Mouse (Mus musculus) midbrain, embryonic 16.5 days (tissue): ENCODE data around the gene Krt34. TPM values are rescaled to one million over a fixed set of nuclear protein-coding genes. Genes with fewer than 3 reads are reported as not detected.

Experiments
- ATAC-seq: fragments of 200-750 bp; cut with Nextera tagmentation; 2 replicates; pipeline ENCODE4 v1.8.0; 2017; ENCODE audit warnings: moderate TSS enrichment
- H3K27ac ChIP-seq: fragments of 300-500 bp; sonication (generic); 2 replicates; pipeline ENCODE4 v1.5.1; 2014; ENCODE audit warnings: mild to moderate bottlenecking, low read length, mixed read lengths
- H3K27me3 ChIP-seq: fragments of 300-500 bp; sonication (generic); 2 replicates; pipeline ENCODE4 v1.6.1; 2014; ENCODE audit warnings: low read depth, low read length, mixed read lengths; ENCODE audit not compliant: control insufficient read depth, insufficient read depth
- H3K36me3 ChIP-seq: fragments of 300-500 bp; sonication (generic); 2 replicates; pipeline ENCODE4 v1.6.1; 2014; ENCODE audit warnings: mild to moderate bottlenecking, low read length, moderate library complexity, mixed read lengths; ENCODE audit not compliant: control insufficient read depth, insufficient read depth
- H3K4me1 ChIP-seq: fragments of 300-500 bp; sonication (generic); 2 replicates; pipeline ENCODE4 v1.6.1; 2014; ENCODE audit warnings: mild to moderate bottlenecking, low read length, mixed read lengths; ENCODE audit not compliant: control insufficient read depth, insufficient read depth
- H3K4me2 ChIP-seq: fragments of 300-500 bp; sonication (generic); 2 replicates; pipeline ENCODE4 v1.6.1; 2014; ENCODE audit warnings: mild to moderate bottlenecking, low read length, mixed read lengths
- H3K4me3 ChIP-seq: fragments of 300-500 bp; sonication (generic); 2 replicates; pipeline ENCODE4 v1.5.1; 2014; ENCODE audit warnings: low read depth, mild to moderate bottlenecking, low read length, moderate library complexity, mixed read lengths
- H3K9ac ChIP-seq: fragments of 300-500 bp; sonication (generic); 2 replicates; pipeline ENCODE4 v1.6.1; 2014; ENCODE audit warnings: low read depth, low read length, mixed read lengths
- H3K9me3 ChIP-seq: fragments of 300-500 bp; sonication (generic); replicated peaks from 2 replicates; pipeline ENCODE4 v1.6.1; 2014; ENCODE audit warnings: mild to moderate bottlenecking, low read length, mixed read lengths; ENCODE audit not compliant: control insufficient read depth, poor library complexity, severe bottlenecking
- WGBS: fragments of 180-500 bp; shearing (Covaris S2); extraction: QIAGEN DNeasy Blood & Tissue Kit; methylation state at CpG from one replicate; pipeline ENCODE4 v1.1.7; 2014; 5-methylcytosine and 5-hydroxymethylcytosine counted together
- polyA plus RNA-seq: library from polyadenylated mRNA; unstranded; fragments of >200 nt; fragmentation: Nextera tagmentation; extraction: Ambion mirVana; gene quantifications from 2 replicates; pipeline ENCODE4 v1.2.1, GENCODE M21; 2015

The Krt34 gene
- polyA plus RNA-seq, 1 experiment from 2014 or later: not detected

DNA sequence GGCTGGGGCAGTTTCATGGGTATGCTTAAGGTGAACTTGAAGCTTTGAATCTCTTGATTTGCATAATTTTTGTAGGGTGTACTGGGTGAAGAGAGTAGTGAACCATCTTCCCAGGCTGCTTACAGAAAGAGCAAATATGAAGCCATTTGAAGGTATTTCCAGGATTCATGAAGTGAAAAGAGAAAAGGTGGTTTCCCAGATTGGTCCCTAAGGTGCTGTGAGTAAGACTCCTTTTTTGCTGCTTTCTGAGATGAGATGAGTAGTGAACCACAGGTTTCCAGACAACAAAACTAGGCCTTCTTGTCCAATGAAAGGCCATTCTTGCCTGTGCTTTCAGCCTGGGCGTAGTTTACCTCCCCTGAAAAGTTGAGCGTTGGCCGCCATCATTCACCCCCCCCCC is 52.8 kb downstream of the Krt34 start:
- WGBS: 94% methylated on average over 3 of the region's 3 CpGs
- Histone ChIP-seq H3K4me3 (no peak overlapping the region), H3K9ac (no peak overlapping the region), H3K36me3 (no peaks in the 10 kb centered on the region), H3K9me3 (no peaks in the 10 kb centered on the region), H3K27ac (no peak overlapping the region), H3K4me2 (no peak overlapping the region), H3K27me3 (no peaks in the 10 kb centered on the region), H3K4me1 (0 out of 2 replicates have a peak, but pooled peaks cover 4% of the 10 kb centered on the region)
- no peak for ATAC-seq

Other genes with a start within 250 kb of the Krt34 start
- not detected in 2 replicates for gene Gm11596, start 248.1 kb downstream of the Krt34 start, polyA plus RNA-seq
- not detected in 2 replicates for gene Gm11569, start 242.6 kb downstream of the Krt34 start, polyA plus RNA-seq
- not detected in 2 replicates for gene Gm11554, start 237.1 kb downstream of the Krt34 start, polyA plus RNA-seq
- not detected in 2 replicates for gene Krtap4-13, start 231.7 kb downstream of the Krt34 start, polyA plus RNA-seq
- not detected in 2 replicates for gene Gm11564, start 225.9 kb downstream of the Krt34 start, polyA plus RNA-seq
- not detected in 2 replicates for gene 2300003K06Rik, start 203.5 kb downstream of the Krt34 start, polyA plus RNA-seq
- not detected in 2 replicates for gene Krtap4-16, start 189.9 kb downstream of the Krt34 start, polyA plus RNA-seq
- gene Gm11568, start 183.6 kb downstream of the Krt34 start, polyA plus RNA-seq: not detected in 2 replicates
- not detected in 2 replicates for gene Gm11559, start 177.1 kb downstream of the Krt34 start, polyA plus RNA-seq
- gene Krtap9-1, start 168.2 kb downstream of the Krt34 start, polyA plus RNA-seq: not detected in 2 replicates
- not detected in 2 replicates for gene Gm11567, start 162.4 kb downstream of the Krt34 start, polyA plus RNA-seq
- gene Krtap31-1, start 133.6 kb downstream of the Krt34 start, polyA plus RNA-seq: not detected in 2 replicates
- not detected in 2 replicates for gene Gm11565, start 126.8 kb downstream of the Krt34 start, polyA plus RNA-seq
- not detected in 2 replicates for gene Krtap31-2, start 105.3 kb downstream of the Krt34 start, polyA plus RNA-seq
- gene Krtap9-5, start 93.1 kb downstream of the Krt34 start, polyA plus RNA-seq: not detected in 2 replicates
- not detected in 2 replicates for gene Krtap29-1, start 62.5 kb downstream of the Krt34 start, polyA plus RNA-seq
- 0.17 TPM in 1 of 2 replicates, not detected in the other for gene Krtap16-1, start 55.0 kb downstream of the Krt34 start, polyA plus RNA-seq
- 0.84 and 1.4 TPM in 2 replicates for gene Krtap17-1, start 47.6 kb downstream of the Krt34 start, polyA plus RNA-seq
- not detected in 2 replicates for gene Krt33a, start 25.3 kb downstream of the Krt34 start, polyA plus RNA-seq
- gene Krt33b, start 11.7 kb downstream of the Krt34 start, polyA plus RNA-seq: 0.11 TPM in 1 of 2 replicates, not detected in the other
- not detected in 2 replicates for gene Krt31, start 9.0 kb upstream of the Krt34 start, polyA plus RNA-seq
- not detected in 2 replicates for gene Krt32, start 46.7 kb upstream of the Krt34 start, polyA plus RNA-seq
- gene Krt35, start 54.7 kb upstream of the Krt34 start, polyA plus RNA-seq: not detected in 2 replicates
- gene Krt36, start 64.1 kb upstream of the Krt34 start, polyA plus RNA-seq: not detected in 2 replicates
- 0.11 TPM in 1 of 2 replicates, not detected in the other for gene Krt13, start 80.0 kb upstream of the Krt34 start, polyA plus RNA-seq
- 0.31 and 0.40 TPM in 2 replicates for gene Krt15, start 94.4 kb upstream of the Krt34 start, polyA plus RNA-seq
- gene Krt19, start 107.1 kb upstream of the Krt34 start, polyA plus RNA-seq: 2.9 and 3.4 TPM in 2 replicates
- gene Krt9, start 151.7 kb upstream of the Krt34 start, polyA plus RNA-seq: not detected in 2 replicates
- gene Krt14, start 166.0 kb upstream of the Krt34 start, polyA plus RNA-seq: 0.19 and 0.28 TPM in 2 replicates
- not detected in 2 replicates for gene Krt16, start 207.3 kb upstream of the Krt34 start, polyA plus RNA-seq
- gene Krt17, start 219.5 kb upstream of the Krt34 start, polyA plus RNA-seq: 0.50 TPM in 1 of 2 replicates, not detected in the other
- gene Krt42, start 228.3 kb upstream of the Krt34 start, polyA plus RNA-seq: 0.20 TPM in 1 of 2 replicates, not detected in the other